In genomic region chr4:145240723-145241231, GRCm38 (mm10) we compare ENCODE assay signal across 9 mouse cellular contexts. TPM values are rescaled to one million over a fixed set of nuclear protein-coding genes. Genes with fewer than 3 reads are reported as not detected.
DNase-seq lines count a peak whose midpoint lies in the region; ATAC-seq lines count a peak whose summit lies in the region.
"Had no signal": no experiment of that assay in that cellular context is flagged by ENCODE, and none has a peak within 500 bp of the region (broad histone marks: within the 10 kb centered on the region; RNA-seq: fewer than 3 reads in every experiment).

No protein-coding gene starts in this region.

- H3K27me3 ChIP-seq in liver, embryonic 13.5 days, result peaks cover 5% of the 10 kb centered on the region
- H3K27me3 ChIP-seq in hindbrain, embryonic 10.5 days (ENCODE audit: insufficient read depth, poor library complexity, severe bottlenecking), result peaks cover 12% of the 10 kb centered on the region

- peak; percentile 29 to 57 for DNase-seq in adrenal gland, adult (ENCODE audit: inconsistent age in 2 of 2, low spot score in 1 of 2)
- DNase-seq in adrenal gland, postnatal 36 days, result no peak
- DNase-seq in liver, embryonic 13.5 days, result no peak
- no peak for DNase-seq in gastrocnemius, adult 8-10 months (ENCODE audit: low spot score in 2 of 2)
- DNase-seq in gastrocnemius, postnatal 4 days (ENCODE audit: low spot score in 2 of 2), result no peak
- no peak for DNase-seq in hindbrain, embryonic 10.5 days (ENCODE audit: low spot score)

- 38% methylated on average over 4 of the region's 4 CpGs for WGBS in liver, embryonic 13.5 days (ENCODE audit: insufficient replicate concordance)
- WGBS in hindbrain, embryonic 10.5 days, result 78% methylated on average over 4 of the region's 4 CpGs

- no peak overlapping the region for H3K4me2 ChIP-seq in liver, embryonic 13.5 days
- H3K4me2 ChIP-seq: limb, embryonic 15.5 days had no signal

- ATAC-seq in common myeloid progenitor, adult 5-6 weeks (replicated peaks; ENCODE audit: low read depth, poor library complexity, severe bottlenecking), result peak; percentile 85
- ATAC-seq in liver, embryonic 13.5 days (ENCODE audit: low read depth), result peak; percentile 34
- ATAC-seq in neutrophil, adult 5-6 weeks (ENCODE audit: extremely low read depth, insufficient number of reproducible peaks, low FRiP score, poor library complexity, severe bottlenecking), result peak; percentile 80

- H3K36me3 ChIP-seq in liver, embryonic 13.5 days, result no peaks in the 10 kb centered on the region
- H3K36me3 ChIP-seq in hindbrain, embryonic 10.5 days, result no peaks in the 10 kb centered on the region
- H3K36me3 ChIP-seq: limb, embryonic 15.5 days had no signal

- no peak overlapping the region for H3K4me3 ChIP-seq in liver, embryonic 13.5 days (replicated peaks)
- H3K4me3 ChIP-seq in hindbrain, embryonic 10.5 days, result no peak overlapping the region
- H3K4me3 ChIP-seq: limb, embryonic 15.5 days had no signal

- H3K27ac ChIP-seq in liver, embryonic 13.5 days, result peak overlapping the region; percentile 13; the same call in 1 of the 2 replicates
- no peak overlapping the region for H3K27ac ChIP-seq in hindbrain, embryonic 10.5 days
- H3K27ac ChIP-seq: limb, embryonic 15.5 days had no signal

- no peak overlapping the region for H3K9ac ChIP-seq in liver, embryonic 13.5 days
- H3K9ac ChIP-seq: limb, embryonic 15.5 days had no signal

- no peaks in the 10 kb centered on the region for H3K9me3 ChIP-seq in liver, embryonic 13.5 days (replicated peaks)
- no peaks in the 10 kb centered on the region for H3K9me3 ChIP-seq in hindbrain, embryonic 10.5 days
- H3K9me3 ChIP-seq: limb, embryonic 15.5 days had no signal

- H3K4me1 ChIP-seq in liver, embryonic 13.5 days (replicated peaks), result peaks cover 29% of the 10 kb centered on the region; the same call in 1 of the 2 replicates
- peaks cover 2% of the 10 kb centered on the region; the same call in 1 of the 2 replicates for H3K4me1 ChIP-seq in hindbrain, embryonic 10.5 days (replicated peaks)

RNA-seq across cellular contexts. Expression of gene Tnfrsf1b, which starts 5.9 kb away (rescaled TPM):
- 1 to 10 TPM; 7.6 to 9.7 TPM for total RNA-seq in adrenal gland, postnatal 36 days (2021)
- 17.1 and 20.1 TPM in 2 replicates for total RNA-seq in common myeloid progenitor, adult 5-6 weeks (2017)
- polyA plus RNA-seq in liver, embryonic 13.5 days (2015; fragmentation: Nextera tagmentation; extraction: Ambion mirVana), result 4.1 and 4.8 TPM in 2 replicates
- total RNA-seq in neutrophil, adult 5-6 weeks (2017), result 91.5 and 109 TPM in 2 replicates
- total RNA-seq in gastrocnemius, adult 8-10 months (2022), result 1 to 10 TPM; 1.4 to 1.8 (median 1.6) TPM
- 1 to 10 TPM; 7.3 to 9.2 TPM for total RNA-seq in gastrocnemius, postnatal 4 days (2021)
- polyA plus RNA-seq in hindbrain, embryonic 10.5 days (2016; fragmentation: Nextera tagmentation; extraction: Ambion mirVana), result 2.8 and 3.1 TPM in 2 replicates

RNA-seq across cellular contexts. Expression of gene Vps13d, which starts 46.0 kb away (rescaled TPM):
- total RNA-seq in adrenal gland, postnatal 36 days (2021), result 10 to 100 TPM; 59.1 to 83.2 TPM
- 26.6 and 41.7 TPM in 2 replicates for total RNA-seq in common myeloid progenitor, adult 5-6 weeks (2017)
- polyA plus RNA-seq in liver, embryonic 13.5 days (2015; fragmentation: Nextera tagmentation; extraction: Ambion mirVana), result 3.1 and 3.5 TPM in 2 replicates
- total RNA-seq in neutrophil, adult 5-6 weeks (2017), result 87.7 and 101 TPM in 2 replicates
- total RNA-seq in gastrocnemius, adult 8-10 months (2022), result 10 to 100 TPM; 32.5 to 42.0 (median 36.7) TPM
- 10 to 100 TPM; 43.3 to 45.1 TPM for total RNA-seq in gastrocnemius, postnatal 4 days (2021)
- polyA plus RNA-seq in hindbrain, embryonic 10.5 days (2016; fragmentation: Nextera tagmentation; extraction: Ambion mirVana), result 4.9 and 6.1 TPM in 2 replicates

Comparison
In these comparisons a context has a peak if more than half of its experiments do, and no peak if none do; other contexts are left out.
1. DNase-seq: peak in adrenal gland, adult (2 of 2); none in adrenal gland, postnatal 36 days (0 of 2), liver, embryonic 13.5 days (single experiment), gastrocnemius, adult 8-10 months (0 of 2), gastrocnemius, postnatal 4 days (0 of 2) and hindbrain, embryonic 10.5 days (single experiment).
2. ATAC-seq: peak in every context shown above with its lines; median percentile 85 in common myeloid progenitor, adult 5-6 weeks; 80 in neutrophil, adult 5-6 weeks; 34 in liver, embryonic 13.5 days.